Mouse (Mus musculus) small intestine, adult 2 months (tissue): Measurements from ENCODE around the gene Pip5k1c.

Experiments used
- CTCF ChIP-seq: fragments of 200-500 bp; IDR thresholded peaks from 2 replicates; pipeline ENCODE4 v1.5.1; 2012; ENCODE audit warnings: low read depth, mild to moderate bottlenecking, control low read depth, inconsistent platforms, low read length, moderate library complexity, mixed read lengths; ENCODE audit not compliant: insufficient replicate concordance, insufficient read length; ENCODE audit errors: extremely low read depth
- POLR2A ChIP-seq: fragments of 200-500 bp; IDR thresholded peaks from 2 replicates; pipeline ENCODE4 v1.6.1; 2012; ENCODE audit warnings: low read depth, mild to moderate bottlenecking, control low read depth, inconsistent platforms, low read length, moderate library complexity

GRCm38 (mm10) chr10:81332277-81332676 lies 39.5 kb downstream of the Pip5k1c start:
- TF ChIP-seq CTCF: no peak
- no peak for TF ChIP-seq POLR2A
